Mouse (Mus musculus): Measurements from ENCODE around the gene Cadps.

Cadps gene

GRCm38 (mm10) chr14:12822491-12823219 is at the start of gene Cadps:
Gene Cadps (minus strand): TSS chr14:12823079.
- in situ Hi-C loops (cut with MboI; ENCODE audit: low sequenced_read_pairs), result no loop called here

GRCm38 (mm10) chr14:12869605-12870004 is 46.7 kb upstream of the Cadps start:
- in situ Hi-C loops (cut with MboI; ENCODE audit: low sequenced_read_pairs), result no loop called here

GRCm38 (mm10) chr14:12865258-12865657 is 42.4 kb upstream of the Cadps start:
- in situ Hi-C loops (cut with MboI; ENCODE audit: low sequenced_read_pairs), result no loop called here

- in situ Hi-C loops (cut with MboI; ENCODE audit: low sequenced_read_pairs), result no loop called here
Measured at GRCm38 (mm10) chr14:12843860-12844259, 21.0 kb upstream of the Cadps start.

GRCm38 (mm10) chr14:12839471-12839870 is 16.6 kb upstream of the Cadps start:
- in situ Hi-C loops (cut with MboI; ENCODE audit: low sequenced_read_pairs), result no loop called here

GRCm38 (mm10) chr14:12838949-12839348 is 16.1 kb upstream of the Cadps start:
- in situ Hi-C loops (cut with MboI; ENCODE audit: low sequenced_read_pairs), result no loop called here

GRCm38 (mm10) chr14:12838323-12838722 is 15.4 kb upstream of the Cadps start:
- in situ Hi-C loops (cut with MboI; ENCODE audit: low sequenced_read_pairs), result no loop called here

- in situ Hi-C loops (cut with MboI; ENCODE audit: low sequenced_read_pairs), result no loop called here
Measured at GRCm38 (mm10) chr14:12837902-12838301, 15.0 kb upstream of the Cadps start.

- in situ Hi-C loops (cut with MboI; ENCODE audit: low sequenced_read_pairs), result no loop called here
Measured at GRCm38 (mm10) chr14:12823781-12824180, 902 bp upstream of the Cadps start.

- in situ Hi-C loops (cut with MboI; ENCODE audit: low sequenced_read_pairs), result no loop called here
Measured at GRCm38 (mm10) chr14:12821831-12822490, 918 bp downstream of the Cadps start.

- in situ Hi-C loops (cut with MboI; ENCODE audit: low sequenced_read_pairs), result no loop called here
Measured at GRCm38 (mm10) chr14:12821156-12821813, 1.6 kb downstream of the Cadps start.

GRCm38 (mm10) chr14:12820149-12820548 is 2.7 kb downstream of the Cadps start:
- in situ Hi-C loops (cut with MboI; ENCODE audit: low sequenced_read_pairs), result no loop called here

GRCm38 (mm10) chr14:12818442-12818841 is 4.4 kb downstream of the Cadps start:
- in situ Hi-C loops (cut with MboI; ENCODE audit: low sequenced_read_pairs), result no loop called here

GRCm38 (mm10) chr14:12812072-12812471 is 10.8 kb downstream of the Cadps start:
- in situ Hi-C loops (cut with MboI; ENCODE audit: low sequenced_read_pairs), result no loop called here

GRCm38 (mm10) chr14:12802995-12803394 is 19.9 kb downstream of the Cadps start:
- in situ Hi-C loops (cut with MboI; ENCODE audit: low sequenced_read_pairs), result no loop called here

GRCm38 (mm10) chr14:12801100-12801499 is 21.8 kb downstream of the Cadps start:
- in situ Hi-C loops (cut with MboI; ENCODE audit: low sequenced_read_pairs), result no loop called here

- in situ Hi-C loops (cut with MboI; ENCODE audit: low sequenced_read_pairs), result no loop called here
Measured at GRCm38 (mm10) chr14:12798926-12799325, 24.0 kb downstream of the Cadps start.

- in situ Hi-C loops (cut with MboI; ENCODE audit: low sequenced_read_pairs), result no loop called here
Measured at GRCm38 (mm10) chr14:12784296-12784695, 38.6 kb downstream of the Cadps start.

- in situ Hi-C loops (cut with MboI; ENCODE audit: low sequenced_read_pairs), result no loop called here
Measured at GRCm38 (mm10) chr14:12780016-12780415, 42.9 kb downstream of the Cadps start.

GRCm38 (mm10) chr14:12777990-12778389 is 44.9 kb downstream of the Cadps start:
- in situ Hi-C loops (cut with MboI; ENCODE audit: low sequenced_read_pairs), result no loop called here

- in situ Hi-C loops (cut with MboI; ENCODE audit: low sequenced_read_pairs), result no loop called here
Measured at GRCm38 (mm10) chr14:12768870-12769269, 54.0 kb downstream of the Cadps start.

GRCm38 (mm10) chr14:12753237-12753636 is 69.6 kb downstream of the Cadps start:
- in situ Hi-C loops (cut with MboI; ENCODE audit: low sequenced_read_pairs), result no loop called here
